Mouse (Mus musculus): Measurements from ENCODE around the gene Xlr4b. TPM values are rescaled to one million over a fixed set of nuclear protein-coding genes. Genes with fewer than 3 reads are reported as not detected.
A peak's percentile ranks its signal among the peaks of the same experiment; 100 is the strongest.

The Xlr4b gene
- total and polyA plus RNA-seq, 3 experiments = 29.5 to 107 (median 65.7) TPM

GRCm38 (mm10) chrX:73227914-73228605 is 13.9 kb downstream of the Xlr4b start, which contains the start of gene F8a:
Gene F8a, plus strand, starts transcription at chrX:73228291.
- peak within 1 kb of the TSS; percentile 87 for H3K4me2 ChIP-seq (ENCODE audit: insufficient read depth, low read depth, poor library complexity, severe bottlenecking)

DNA sequence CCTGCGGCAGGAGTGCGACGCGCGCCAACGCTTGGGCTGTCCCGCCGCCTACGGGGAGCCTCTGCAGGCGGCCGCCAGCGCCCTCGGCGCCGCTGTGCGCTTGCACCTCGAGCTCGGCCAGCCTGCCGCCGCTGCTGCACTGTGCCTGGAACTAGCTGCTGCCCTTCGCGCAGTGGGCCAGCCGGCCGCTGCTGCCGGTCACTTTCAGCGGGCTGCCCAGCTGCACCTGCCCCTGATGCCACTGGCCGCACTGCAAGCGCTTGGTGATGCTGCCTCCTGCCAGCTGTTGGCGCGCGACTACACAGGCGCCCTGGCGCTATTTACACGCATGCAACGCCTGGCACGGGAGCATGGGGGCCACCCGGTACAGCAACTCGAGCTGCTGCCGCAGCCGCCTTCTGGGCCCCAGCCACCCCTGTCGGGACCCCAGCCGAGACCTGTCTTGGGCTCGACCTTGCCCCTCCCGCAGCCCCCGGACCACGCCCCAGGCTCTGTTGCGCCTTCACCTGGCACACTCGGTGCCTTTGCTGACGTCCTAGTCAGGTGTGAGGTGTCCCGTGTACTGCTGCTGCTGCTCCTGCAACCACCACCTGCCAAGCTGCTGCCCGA is 14.6 kb downstream of the Xlr4b start:
- dilution Hi-C loops (cut with MboI; ENCODE audit: extremely low pct_ligation_motif_present, extremely low pct_unique_long_range_greater_than_20kb, low sequenced_read_pairs) = no loop called here

More at GRCm38 (mm10) chrX:73227914-73228605, 13.9 kb downstream of the Xlr4b start, which contains the start of gene F8a:
- peak within 1 kb of the TSS; percentile 48 to 87 (median 70) for H3K4me3 ChIP-seq (replicated peaks in 1 of 3; ENCODE audit: low read depth in 2 of 3, low read length in 2 of 3, poor library complexity in 1 of 3)
- no peak for TF ChIP-seq SIN3A (IDR thresholded peaks at IDR 0.05; ENCODE audit: low read length)
- no peak for TF ChIP-seq BHLHE40 (IDR thresholded peaks at IDR 0.05; ENCODE audit: low read depth, low read length)
- no peak for TF ChIP-seq RCOR1 (conservative IDR thresholded peaks at IDR 0.05; ENCODE audit: low read depth, low read length)
- no peak for TF ChIP-seq MYC (IDR thresholded peaks at IDR 0.05; ENCODE audit: low read depth, low read length)
- TF ChIP-seq HCFC1 (IDR thresholded peaks at IDR 0.05; ENCODE audit: low read depth, low read length) = 0 out of 2 replicates have a peak, but pooled peaks have one; percentile 20
- peak; percentile 71 for TF ChIP-seq ZMIZ1 (IDR thresholded peaks at IDR 0.05; ENCODE audit: low read depth, low read length)
- 0 out of 2 replicates have a peak, but pooled peaks have one; percentile 5 for TF ChIP-seq NRF1 (IDR thresholded peaks at IDR 0.05; ENCODE audit: low read depth, low read length)
- TF ChIP-seq SMC3 (IDR thresholded peaks at IDR 0.05; ENCODE audit: low read depth, low read length) = no peak
- TF ChIP-seq KAT2A (IDR thresholded peaks at IDR 0.05; ENCODE audit: insufficient replicate concordance, low read length) = no peak
- no peak for TF ChIP-seq ZNF384 (IDR thresholded peaks at IDR 0.05; ENCODE audit: low read depth, low read length)
- no peak for TF ChIP-seq UBTF (IDR thresholded peaks at IDR 0.05; ENCODE audit: low read depth, low read length)
- TF ChIP-seq RAD21 (IDR thresholded peaks at IDR 0.05; ENCODE audit: low read depth, low read length) = no peak
- no peak for TF ChIP-seq IRF4 (IDR thresholded peaks at IDR 0.05; ENCODE audit: low read depth, low read length)
- peak; percentile 78 for TF ChIP-seq ELF1 (IDR thresholded peaks at IDR 0.05; ENCODE audit: low read depth, low read length)
- TF ChIP-seq ZKSCAN1 (IDR thresholded peaks at IDR 0.05; ENCODE audit: borderline replicate concordance, low read depth, low read length) = no peak
- TF ChIP-seq ETS1 (conservative IDR thresholded peaks at IDR 0.05; ENCODE audit: low read depth, low read length) = peak; percentile 38; the same call in 1 of the 2 replicates
- peak; percentile 60 for TF ChIP-seq NELFE (IDR thresholded peaks at IDR 0.05; ENCODE audit: low read depth, low read length)
- no peak for TF ChIP-seq CHD1 (IDR thresholded peaks at IDR 0.05; ENCODE audit: low read depth, low read length)
- no peak for TF ChIP-seq ZC3H11A (IDR thresholded peaks at IDR 0.05; ENCODE audit: low read depth, low read length)
- no peak for TF ChIP-seq EP300 (IDR thresholded peaks at IDR 0.05; ENCODE audit: low read length)
- TF ChIP-seq MAFK (IDR thresholded peaks at IDR 0.05; ENCODE audit: insufficient replicate concordance, low read length) = no peak
- no peak for TF ChIP-seq JUND (conservative IDR thresholded peaks at IDR 0.05; ENCODE audit: low read depth, low read length)
- no peak for TF ChIP-seq USF2 (conservative IDR thresholded peaks at IDR 0.05; ENCODE audit: low read depth, low read length)
- TF ChIP-seq USF1 (IDR thresholded peaks at IDR 0.05; ENCODE audit: low read depth, low read length) = no peak
- TF ChIP-seq CTCF (conservative IDR thresholded peaks at IDR 0.05 in 1 of 2, IDR thresholded peaks at IDR 0.05 in 1 of 2; ENCODE audit: low read depth in 2 of 2, low read length in 2 of 2) = no peak
- no peak for TF ChIP-seq E2F4 (IDR thresholded peaks at IDR 0.05; ENCODE audit: insufficient replicate concordance, low read depth, low read length)
- TF ChIP-seq MAZ (IDR thresholded peaks at IDR 0.05; ENCODE audit: low read depth, low read length) = no peak
- peak; percentile 69 for TF ChIP-seq POLR2A (IDR thresholded peaks at IDR 0.05; ENCODE audit: low read depth, low read length)
- TF ChIP-seq PAX5 (IDR thresholded peaks at IDR 0.05; ENCODE audit: low read length) = no peak
- peak; percentile 59; the same call in 1 of the 2 replicates for TF ChIP-seq TBP (conservative IDR thresholded peaks at IDR 0.05; ENCODE audit: low read depth, low read length)
- 0 out of 2 replicates have a peak, but pooled peaks have one; percentile 38 for TF ChIP-seq TCF12 (IDR thresholded peaks at IDR 0.05; ENCODE audit: low read depth, low read length)
- TF ChIP-seq MXI1 (IDR thresholded peaks at IDR 0.05; ENCODE audit: low read depth, low read length) = no peak; the same call in 1 of the 2 replicates
- no peak for TF ChIP-seq POLR2AphosphoS2 (IDR thresholded peaks at IDR 0.05; ENCODE audit: low read depth, low read length)
- TF ChIP-seq GABPA (IDR thresholded peaks at IDR 0.05; ENCODE audit: insufficient replicate concordance, low read depth, low read length) = no peak
- TF ChIP-seq JUN (IDR thresholded peaks at IDR 0.05; ENCODE audit: insufficient read depth, low read depth, low read length) = no peak
- TF ChIP-seq MEF2A (IDR thresholded peaks at IDR 0.05; ENCODE audit: borderline replicate concordance, low read depth, low read length) = no peak; the same call in 1 of the 2 replicates
- TF ChIP-seq CHD2 (IDR thresholded peaks at IDR 0.05; ENCODE audit: low read length) = no peak
- TF ChIP-seq MAX (IDR thresholded peaks at IDR 0.05; ENCODE audit: low read length) = no peak
- in situ Hi-C loops (cut with MboI; ENCODE audit: low pct_ligation_motif_present, low pct_unique_long_range_greater_than_20kb, low sequenced_read_pairs) = loop anchor here (25.0 kb wide), 1 partner anchor 184 kb away; the partner anchor contains the start of gene Zfp92
- no peaks in the 10 kb centered on the region for H3K9me3 ChIP-seq (replicated peaks; ENCODE audit: low read length)
- H3K27me3 ChIP-seq (replicated peaks) = no peaks in the 10 kb centered on the region
- DNase-seq (ENCODE audit: extremely low read depth) = peak; percentile 79
- dilution Hi-C loops (cut with MboI; ENCODE audit: extremely low pct_ligation_motif_present, extremely low pct_unique_long_range_greater_than_20kb, low sequenced_read_pairs) = no loop called here
- peak within 1 kb of the TSS; percentile 91 for H3K27ac ChIP-seq (ENCODE audit: insufficient read depth, low read depth)
- H3K36me3 ChIP-seq (replicated peaks in 1 of 2; ENCODE audit: control insufficient read depth in 1 of 2, insufficient read depth in 1 of 2, low read length in 1 of 2) = no peaks in the 10 kb centered on the region
- H3K79me2 ChIP-seq (replicated peaks; ENCODE audit: control insufficient read depth, extremely low read depth, insufficient read depth, poor library complexity, severe bottlenecking) = no peaks in the 10 kb centered on the region
- H3K9ac ChIP-seq (ENCODE audit: insufficient read depth, low read depth) = peak within 1 kb of the TSS; percentile 68
- H3K4me1 ChIP-seq (ENCODE audit: control insufficient read depth in 1 of 2, insufficient read depth in 2 of 2) = no peaks in the 10 kb centered on the region

More for the DNA sequence above, 14.6 kb downstream of the Xlr4b start:
- Histone ChIP-seq H3K9ac (ENCODE audit: insufficient read depth, low read depth) (peak overlapping the region; percentile 68), H3K27ac (ENCODE audit: insufficient read depth, low read depth) (peak overlapping the region; percentile 91), H3K27me3 (replicated peaks) (no peaks in the 10 kb centered on the region), H3K4me1 (ENCODE audit: control insufficient read depth in 1 of 2, insufficient read depth in 2 of 2) (no peaks in the 10 kb centered on the region), H3K9me3 (replicated peaks; ENCODE audit: low read length) (no peaks in the 10 kb centered on the region), H3K4me2 (ENCODE audit: insufficient read depth, low read depth, poor library complexity, severe bottlenecking) (peak overlapping the region; percentile 87), H3K36me3 (replicated peaks in 1 of 2; ENCODE audit: control insufficient read depth in 1 of 2, insufficient read depth in 1 of 2, low read length in 1 of 2) (no peaks in the 10 kb centered on the region), H3K79me2 (replicated peaks; ENCODE audit: control insufficient read depth, extremely low read depth, insufficient read depth, poor library complexity, severe bottlenecking) (no peaks in the 10 kb centered on the region), H3K4me3 (replicated peaks in 1 of 3; ENCODE audit: low read depth in 2 of 3, low read length in 2 of 3, poor library complexity in 1 of 3) (peak overlapping the region; percentile 48 to 87 (median 70))
- TF ChIP-seq E2F4 (IDR thresholded peaks at IDR 0.05; ENCODE audit: insufficient replicate concordance, low read depth, low read length) (no peak), TCF12 (IDR thresholded peaks at IDR 0.05; ENCODE audit: low read depth, low read length) (no peak), ETS1 (conservative IDR thresholded peaks at IDR 0.05; ENCODE audit: low read depth, low read length) (no peak), BHLHE40 (IDR thresholded peaks at IDR 0.05; ENCODE audit: low read depth, low read length) (peak; percentile 75), EP300 (IDR thresholded peaks at IDR 0.05; ENCODE audit: low read length) (no peak), MXI1 (IDR thresholded peaks at IDR 0.05; ENCODE audit: low read depth, low read length) (peak; percentile 51; the same call in 1 of the 2 replicates), USF2 (conservative IDR thresholded peaks at IDR 0.05; ENCODE audit: low read depth, low read length) (no peak), POLR2AphosphoS2 (IDR thresholded peaks at IDR 0.05; ENCODE audit: low read depth, low read length) (no peak), MYC (IDR thresholded peaks at IDR 0.05; ENCODE audit: low read depth, low read length) (0 out of 2 replicates have a peak, but pooled peaks have one; percentile 11), MEF2A (IDR thresholded peaks at IDR 0.05; ENCODE audit: borderline replicate concordance, low read depth, low read length) (no peak), JUND (conservative IDR thresholded peaks at IDR 0.05; ENCODE audit: low read depth, low read length) (no peak), CTCF (conservative IDR thresholded peaks at IDR 0.05 in 1 of 2, IDR thresholded peaks at IDR 0.05 in 1 of 2; ENCODE audit: low read depth in 2 of 2, low read length in 2 of 2) (peak in 1 of 2 experiments; percentile 30; a peak in 2 of 4 replicates), ZC3H11A (IDR thresholded peaks at IDR 0.05; ENCODE audit: low read depth, low read length) (no peak), RCOR1 (conservative IDR thresholded peaks at IDR 0.05; ENCODE audit: low read depth, low read length) (no peak), CHD2 (IDR thresholded peaks at IDR 0.05; ENCODE audit: low read length) (no peak)
- in situ Hi-C loops (cut with MboI; ENCODE audit: low pct_ligation_motif_present, low pct_unique_long_range_greater_than_20kb, low sequenced_read_pairs) = loop anchor here (25.0 kb wide), 1 partner anchor 184 kb away; the partner anchor contains the start of gene Zfp92
- no peak for DNase-seq (ENCODE audit: extremely low read depth)

Data from CH12.LX (cell line).